Mouse (Mus musculus): Measurements from ENCODE around the gene Gm44596. TPM values are rescaled to one million over a fixed set of nuclear protein-coding genes. Genes with fewer than 3 reads are reported as not detected.
"Not testable (repeated sequence)": the region's sequence is repeated elsewhere in the genome, so short reads cannot be mapped to it uniquely, and the experiment has no call there.

Gene Gm44596
- total RNA-seq, 2 experiments from 2014 or later = not detected

DNA sequence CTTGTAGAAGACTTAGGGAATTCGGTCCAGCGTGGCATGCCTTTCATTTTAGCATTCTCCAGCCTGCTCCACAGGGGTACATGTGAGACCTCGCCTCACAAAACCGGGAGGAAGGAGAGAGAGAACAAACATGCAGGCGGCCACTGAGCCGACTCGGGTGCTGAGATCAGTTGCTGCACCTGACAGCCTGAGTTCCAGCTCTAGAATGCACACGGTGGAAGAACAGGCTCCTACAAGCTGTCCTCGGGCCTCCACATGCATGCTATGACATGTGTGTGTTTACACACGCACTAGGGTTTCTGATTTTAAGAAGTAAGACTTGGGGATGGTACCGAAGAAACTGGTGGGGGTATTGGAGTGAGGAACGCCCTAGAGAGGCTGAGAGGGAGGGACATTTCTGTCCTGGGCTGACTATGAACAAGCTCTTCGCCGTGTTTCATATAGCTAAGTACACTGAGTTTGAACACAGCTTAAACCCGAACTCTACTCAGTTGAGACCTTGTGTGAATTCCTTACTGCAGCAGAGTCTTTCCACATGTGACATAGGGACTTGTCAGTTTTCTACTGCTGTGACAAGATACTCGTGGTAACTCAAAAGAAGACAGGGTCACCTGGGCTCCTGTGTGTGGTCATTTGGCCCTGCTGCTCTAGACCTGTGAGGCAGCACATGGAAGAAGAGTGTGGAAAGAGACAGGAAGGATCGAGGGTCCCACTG is 1.2 kb downstream of the Gm44596 start:
- no peak for ATAC-seq (replicated peaks; ENCODE audit: low FRiP score, poor library complexity, severe bottlenecking)

DNA sequence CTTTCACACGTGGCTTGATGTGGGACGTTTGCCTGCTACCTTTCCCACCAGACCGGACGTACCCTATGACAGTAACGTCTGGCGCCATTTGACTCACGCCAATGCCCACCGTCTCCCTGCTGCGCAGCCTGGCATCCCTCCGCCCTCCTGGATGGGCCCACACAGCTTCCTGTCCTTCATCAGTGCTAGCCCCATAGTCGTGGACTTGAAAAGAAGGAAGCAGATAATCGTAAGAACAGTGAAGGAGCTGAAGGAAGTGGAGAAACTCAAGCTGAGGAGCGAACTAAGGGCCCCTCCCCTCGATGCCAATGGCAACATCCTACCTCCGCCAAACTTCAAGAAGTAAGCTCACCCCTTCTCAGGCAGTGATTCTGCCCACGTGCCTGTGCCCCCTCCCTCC is 4.3 kb downstream of the Gm44596 start:
- no peak for ATAC-seq (replicated peaks; ENCODE audit: low FRiP score, poor library complexity, severe bottlenecking)

DNA sequence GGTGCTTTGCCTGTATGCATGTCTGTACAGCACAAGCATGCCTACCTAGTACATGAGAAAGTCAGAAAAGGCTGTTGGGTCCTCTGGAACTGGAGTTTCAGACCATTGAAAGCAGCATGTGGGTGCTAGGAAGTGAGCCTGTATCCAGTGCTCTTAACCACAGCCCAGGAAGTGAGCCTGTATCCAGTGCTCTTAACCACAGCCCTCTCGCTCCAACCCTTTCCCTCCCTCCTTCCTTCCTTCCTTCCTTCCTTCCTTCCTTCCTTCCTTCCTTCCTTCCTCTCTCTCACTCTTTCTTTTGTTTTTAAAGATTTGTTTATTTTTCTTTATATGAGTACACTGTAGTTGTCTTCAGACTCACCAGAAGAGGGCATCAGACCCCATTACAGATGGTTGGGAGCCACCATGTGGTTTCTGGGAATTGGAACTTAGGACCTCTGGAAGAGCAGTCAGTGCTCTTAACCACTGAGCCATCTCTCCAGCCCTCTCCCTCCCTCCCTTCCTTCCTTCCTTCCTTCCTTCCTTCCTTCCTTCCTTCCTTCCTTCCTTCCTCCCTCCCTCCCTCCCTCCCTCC is 5.4 kb downstream of the Gm44596 start:
- not testable (repeated sequence) for ATAC-seq (replicated peaks; ENCODE audit: low FRiP score, poor library complexity, severe bottlenecking)

DNA sequence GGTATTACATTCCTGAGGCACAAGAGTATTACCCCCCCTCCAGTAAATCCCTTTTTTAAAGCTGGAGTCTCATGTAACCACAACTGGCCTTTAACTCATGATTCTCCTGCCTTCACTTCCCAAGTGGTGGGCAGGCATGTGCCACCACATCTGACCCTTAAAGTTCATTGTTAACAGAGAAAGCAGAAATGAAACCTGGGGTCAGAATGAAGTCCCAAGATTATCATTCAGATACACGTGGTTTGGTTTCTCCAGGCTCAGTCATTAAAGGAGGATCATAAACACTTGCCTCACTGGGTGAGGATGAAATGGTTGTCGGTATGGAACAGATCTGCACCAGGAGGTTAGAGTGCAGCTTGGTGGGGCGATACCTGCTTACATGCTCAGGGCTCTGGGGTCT is 6.0 kb downstream of the Gm44596 start:
- ATAC-seq (replicated peaks; ENCODE audit: low FRiP score, poor library complexity, severe bottlenecking) = no peak

DNA sequence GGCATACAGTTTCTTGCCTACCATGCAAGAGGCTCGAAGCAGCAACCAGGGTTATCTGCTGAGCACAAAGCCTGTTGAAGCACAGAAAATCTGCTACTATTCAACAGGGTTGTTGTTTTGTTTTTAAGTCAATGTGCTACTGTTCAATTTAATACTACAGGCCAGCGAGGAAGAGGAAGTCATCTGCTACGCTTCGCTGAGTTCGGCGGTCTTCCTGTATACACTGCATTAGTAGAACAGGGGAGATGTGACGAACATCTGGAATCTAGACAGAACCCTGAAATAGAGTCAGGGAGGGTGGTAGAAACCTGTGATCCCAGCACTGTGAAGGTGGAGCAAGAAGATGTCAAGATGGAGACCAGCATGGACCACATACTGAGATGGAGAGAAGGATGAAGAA is 8.4 kb downstream of the Gm44596 start:
- ATAC-seq (replicated peaks; ENCODE audit: low FRiP score, poor library complexity, severe bottlenecking) = no peak

DNA sequence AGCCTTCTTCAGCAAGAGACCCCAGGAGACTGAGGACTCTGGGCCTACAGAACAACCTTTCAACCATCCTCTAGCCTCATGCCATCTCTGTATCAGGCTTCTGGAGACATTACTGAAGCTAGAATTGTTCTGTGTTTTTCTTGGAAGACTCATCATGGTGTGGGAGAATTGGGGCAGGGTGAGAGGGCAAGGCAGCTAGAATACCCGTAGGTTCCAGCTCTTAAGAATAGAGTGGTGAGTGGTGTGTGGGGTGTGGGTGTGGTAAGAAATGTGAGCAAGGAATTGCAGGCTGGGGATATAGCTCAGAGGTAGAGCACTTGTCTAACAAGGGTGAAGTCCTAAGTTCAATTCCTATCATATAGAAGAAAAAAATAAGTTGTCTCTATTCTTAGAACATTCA is 9.7 kb downstream of the Gm44596 start:
- ATAC-seq (replicated peaks; ENCODE audit: low FRiP score, poor library complexity, severe bottlenecking) = no peak

DNA sequence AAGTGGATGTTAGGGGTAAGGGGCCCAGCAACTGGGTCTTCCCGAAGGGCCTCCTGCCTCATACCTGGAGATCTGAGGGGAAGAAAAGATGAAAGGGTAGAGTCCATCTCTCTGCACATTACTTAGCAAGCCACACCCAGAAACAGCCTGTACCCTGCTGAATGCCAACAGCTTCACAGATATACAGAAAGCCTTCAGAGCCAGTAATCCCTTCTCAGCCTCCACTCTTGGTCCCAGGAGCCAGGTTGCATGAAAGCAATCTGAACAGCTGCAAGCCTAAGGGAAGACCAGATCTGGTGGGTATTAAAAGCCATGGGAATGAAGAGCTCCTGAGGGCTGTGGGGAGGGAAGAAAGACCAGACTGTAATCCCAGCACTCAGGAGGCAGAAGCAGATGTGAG is 13.9 kb downstream of the Gm44596 start:
- no peak for ATAC-seq (replicated peaks; ENCODE audit: low FRiP score, poor library complexity, severe bottlenecking)

DNA sequence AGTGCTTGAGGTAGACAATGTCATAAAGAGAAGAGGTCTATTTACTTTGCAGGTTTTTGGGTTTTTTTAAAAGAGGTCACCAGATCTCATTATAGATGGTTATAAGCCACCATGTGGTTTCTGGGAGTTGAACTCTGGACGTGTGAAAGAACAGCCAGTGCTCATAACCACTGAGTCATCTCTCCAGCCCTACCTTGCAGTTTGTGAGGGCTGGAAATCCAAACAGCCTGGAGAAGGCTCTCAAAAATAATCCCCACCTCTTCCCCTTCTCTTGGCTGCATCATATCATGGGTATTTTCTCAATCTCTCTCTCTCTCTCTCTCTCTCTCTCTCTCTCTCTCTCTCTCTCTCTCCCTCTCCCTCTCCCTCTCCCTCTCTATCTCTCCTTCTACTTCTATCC is 15.4 kb downstream of the Gm44596 start:
- ATAC-seq (replicated peaks; ENCODE audit: low FRiP score, poor library complexity, severe bottlenecking) = no peak

DNA sequence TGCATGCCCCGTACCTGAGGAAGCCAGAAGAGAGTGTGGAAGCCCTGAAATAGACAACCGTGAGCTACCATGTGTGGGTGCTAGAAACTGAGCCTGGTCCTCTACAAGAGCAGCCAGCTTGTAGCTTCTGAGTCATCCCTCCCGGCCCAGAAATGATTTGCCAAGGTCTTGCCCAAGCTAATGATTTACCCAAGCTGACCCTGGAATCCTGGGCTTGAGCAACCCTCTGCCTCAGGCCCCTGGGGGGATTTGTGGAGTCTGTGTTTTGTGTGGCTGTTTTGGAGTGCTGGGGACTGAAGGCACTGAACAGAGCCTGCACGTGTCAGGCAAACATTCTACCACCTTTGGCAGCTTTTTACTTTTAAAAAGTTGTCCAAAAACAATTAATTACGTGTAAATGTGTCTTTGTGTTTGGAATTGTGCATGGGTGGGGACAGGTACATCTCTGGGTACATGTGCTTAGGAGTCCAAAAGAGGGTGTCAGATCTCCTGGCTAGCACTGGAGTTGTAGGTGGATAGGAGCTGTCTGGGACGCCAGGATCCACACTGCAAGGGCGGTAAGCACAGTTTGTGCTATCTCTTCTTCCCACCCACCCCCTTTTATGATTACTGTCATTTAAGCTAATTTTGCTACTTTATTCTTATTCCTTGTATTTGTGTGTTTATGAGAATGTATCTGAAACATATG is 22.4 kb downstream of the Gm44596 start:
- no peak for ATAC-seq (replicated peaks; ENCODE audit: low FRiP score, poor library complexity, severe bottlenecking)

DNA sequence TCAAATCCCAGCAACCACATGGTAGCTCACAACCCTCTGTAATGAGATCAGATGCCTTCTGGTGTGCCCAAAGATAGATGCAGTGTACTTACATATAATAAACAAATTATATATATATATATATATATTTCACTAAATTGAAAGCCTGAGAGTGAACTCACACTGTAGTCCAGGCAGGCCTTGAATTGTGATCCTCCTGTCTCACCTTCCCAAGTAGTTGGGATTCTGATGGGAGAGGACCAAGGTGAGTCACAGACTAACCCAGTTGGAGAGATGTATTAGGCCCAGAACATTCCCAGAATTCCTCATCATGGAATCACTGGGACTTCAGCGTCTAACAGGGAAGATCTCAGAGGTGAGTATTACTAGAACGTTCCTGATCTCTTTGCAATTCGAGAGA is 23.7 kb downstream of the Gm44596 start, which contains the start of gene Nrip2:
Gene Nrip2 (plus strand): TSS at position 301 of the 400 bp plus-strand sequence.
- no peak for ATAC-seq (replicated peaks; ENCODE audit: low FRiP score, poor library complexity, severe bottlenecking)

DNA sequence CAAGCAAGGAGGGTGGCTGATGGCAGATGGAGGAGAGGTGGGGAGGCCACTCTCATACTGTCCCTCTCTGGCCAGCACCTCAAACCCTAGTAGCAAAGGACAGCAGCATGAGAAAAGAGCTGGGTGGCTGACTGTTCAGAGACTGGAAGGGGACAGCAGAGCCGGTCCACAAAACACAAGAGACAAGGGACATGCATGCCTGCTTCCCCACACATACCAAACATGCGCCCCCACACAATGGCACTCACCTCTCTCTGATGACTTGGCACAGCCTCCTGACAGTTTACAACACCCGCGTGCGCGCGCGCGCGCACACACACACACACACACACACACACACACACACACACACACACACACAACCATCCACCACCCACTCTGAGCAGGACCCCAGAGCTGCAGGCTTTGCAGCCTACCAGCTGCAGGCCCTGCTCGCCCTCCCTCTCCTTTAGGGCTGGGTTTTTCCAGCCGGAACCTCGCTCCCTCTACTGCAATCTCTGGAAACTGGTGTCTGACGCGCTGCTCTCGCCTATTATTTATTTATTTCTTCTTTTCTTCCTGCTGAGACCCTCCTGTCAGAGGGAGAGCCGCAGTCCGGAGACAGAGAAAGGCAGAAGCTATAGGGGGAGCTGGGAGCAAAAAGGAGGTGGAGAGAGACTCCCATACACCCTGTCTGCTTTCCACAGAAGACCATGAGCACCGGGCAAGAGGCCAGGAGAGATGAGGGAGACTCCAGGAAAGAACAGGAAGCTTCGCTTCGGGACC is 24.3 kb downstream of the Gm44596 start:
- ATAC-seq (replicated peaks; ENCODE audit: low FRiP score, poor library complexity, severe bottlenecking) = no peak

DNA sequence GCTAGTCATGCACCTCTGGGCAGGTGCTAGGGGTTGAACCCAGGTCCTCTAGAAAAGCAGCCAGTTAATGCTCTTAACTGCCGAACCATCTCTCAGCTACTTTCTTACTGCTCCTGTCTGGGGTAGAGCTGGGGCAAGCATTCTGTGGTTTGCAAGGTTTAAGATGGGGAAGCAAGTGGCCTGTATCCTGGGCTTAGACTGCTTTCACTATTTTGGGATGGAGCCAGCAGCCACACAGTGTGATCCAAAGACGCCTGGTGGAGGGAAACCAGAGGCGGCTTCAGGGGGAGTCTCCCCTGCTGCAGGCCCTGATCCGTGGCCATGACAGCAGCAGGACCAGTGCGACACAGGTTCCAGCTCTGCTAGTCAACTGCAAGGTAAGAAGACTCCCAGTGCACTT is 29.4 kb downstream of the Gm44596 start:
- no peak for ATAC-seq (replicated peaks; ENCODE audit: low FRiP score, poor library complexity, severe bottlenecking)

DNA sequence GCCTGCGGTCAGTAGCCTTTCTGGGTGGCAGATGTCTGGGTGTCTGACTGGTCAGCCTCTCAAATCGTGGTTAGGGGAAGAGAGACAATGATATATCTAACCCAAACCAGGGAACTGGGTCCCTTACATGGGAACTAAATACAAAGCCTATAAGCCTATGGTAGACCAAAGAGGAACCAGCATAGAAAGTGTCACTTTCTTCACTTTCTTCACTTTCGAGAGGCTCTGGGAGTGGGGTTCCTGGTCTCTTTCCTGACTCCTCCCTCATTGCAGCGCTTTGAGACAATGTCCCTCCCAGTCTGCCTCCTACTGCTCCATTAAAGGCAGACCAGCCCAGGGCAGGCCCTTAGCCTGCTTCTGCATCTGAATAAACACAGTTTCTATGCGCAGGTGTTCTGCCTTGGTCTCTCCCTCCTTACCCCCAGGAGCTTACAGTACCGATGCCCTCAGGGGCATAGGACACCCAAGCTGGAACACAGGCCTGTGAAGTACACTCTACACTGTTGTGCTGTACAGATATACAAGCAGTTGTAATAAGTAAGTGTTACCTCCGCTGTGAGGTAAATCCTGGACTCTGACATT is 33.3 kb downstream of the Gm44596 start:
- no peak for ATAC-seq (replicated peaks; ENCODE audit: low FRiP score, poor library complexity, severe bottlenecking)

DNA sequence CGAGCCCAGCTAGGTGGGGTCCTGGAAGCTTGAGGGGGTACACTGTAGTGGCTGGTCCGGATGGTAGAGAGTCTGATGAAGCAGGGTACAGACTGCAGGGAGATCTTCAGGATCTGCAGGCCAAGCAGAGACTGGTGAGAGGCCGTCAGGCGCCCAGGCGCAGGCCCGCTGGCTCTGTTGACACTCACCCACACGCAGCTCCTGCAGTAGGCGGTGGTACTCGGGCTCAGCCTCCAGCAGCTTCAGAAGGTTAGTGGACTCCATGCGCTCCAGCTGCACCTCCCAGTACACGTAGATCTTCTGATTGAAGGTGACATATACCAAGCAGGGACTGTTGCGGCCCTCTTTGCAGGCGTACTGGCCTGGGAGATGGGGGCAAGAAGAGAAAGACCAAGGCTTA is 35.0 kb downstream of the Gm44596 start:
- no peak for ATAC-seq (replicated peaks; ENCODE audit: low FRiP score, poor library complexity, severe bottlenecking)

DNA sequence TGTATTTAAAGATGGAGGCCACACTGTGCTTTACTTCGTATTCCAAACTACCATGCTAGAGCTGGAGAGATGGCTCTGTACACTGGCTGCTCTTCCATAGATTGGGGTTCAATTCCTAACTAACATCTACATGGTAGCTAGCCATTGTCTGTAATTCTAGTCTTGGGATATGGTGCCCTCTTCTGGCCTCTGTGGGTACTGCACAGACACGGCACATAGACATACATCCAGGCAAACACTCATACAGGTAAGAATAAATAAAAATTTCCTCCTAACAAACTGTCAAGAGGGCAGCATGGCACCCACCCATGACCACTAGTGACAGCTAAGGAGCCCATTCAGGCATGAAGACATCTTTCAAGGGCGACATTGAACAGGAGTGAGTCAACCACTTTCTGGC is 35.8 kb downstream of the Gm44596 start:
- ATAC-seq (replicated peaks; ENCODE audit: low FRiP score, poor library complexity, severe bottlenecking) = peak; percentile 71

DNA sequence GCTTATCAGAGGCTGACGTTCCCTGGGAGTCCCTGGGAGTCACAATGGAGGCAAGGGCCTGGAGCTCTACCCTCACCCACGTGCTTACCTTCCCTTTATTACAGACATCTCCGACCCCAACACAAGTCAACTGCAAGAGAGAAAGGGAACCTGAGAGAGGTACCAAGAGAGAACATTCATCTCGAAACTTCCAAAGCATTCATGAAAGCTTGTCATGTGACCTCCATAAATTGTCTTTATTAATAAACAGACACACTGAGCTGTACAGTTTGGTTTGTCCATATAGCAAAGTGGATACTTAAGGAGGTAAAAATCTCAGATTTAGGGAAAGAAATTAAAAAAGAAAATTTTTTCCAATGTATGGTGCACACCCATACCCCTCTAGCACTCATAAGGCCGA is 40.9 kb downstream of the Gm44596 start:
- ATAC-seq (replicated peaks; ENCODE audit: low FRiP score, poor library complexity, severe bottlenecking) = no peak

DNA sequence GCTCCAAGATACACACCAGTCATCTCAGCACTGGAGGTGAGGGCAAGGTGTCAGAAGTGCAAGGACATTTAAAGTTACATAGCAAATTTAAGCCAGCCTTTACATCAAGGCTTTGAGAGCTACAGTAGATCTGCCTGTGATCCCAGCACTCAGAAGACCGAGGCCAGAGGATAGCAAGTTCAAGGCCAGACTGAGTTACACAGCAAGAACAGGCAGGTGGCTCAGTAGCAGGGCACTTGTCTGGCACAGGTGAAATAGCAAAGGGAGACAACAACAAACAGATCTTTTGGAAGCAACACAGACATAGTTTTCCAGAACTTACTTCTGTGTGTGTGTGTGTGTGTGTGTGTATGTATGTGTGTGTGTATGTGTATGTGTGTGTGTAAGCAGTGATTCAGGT is 42.8 kb downstream of the Gm44596 start:
- ATAC-seq (replicated peaks; ENCODE audit: low FRiP score, poor library complexity, severe bottlenecking) = no peak

DNA sequence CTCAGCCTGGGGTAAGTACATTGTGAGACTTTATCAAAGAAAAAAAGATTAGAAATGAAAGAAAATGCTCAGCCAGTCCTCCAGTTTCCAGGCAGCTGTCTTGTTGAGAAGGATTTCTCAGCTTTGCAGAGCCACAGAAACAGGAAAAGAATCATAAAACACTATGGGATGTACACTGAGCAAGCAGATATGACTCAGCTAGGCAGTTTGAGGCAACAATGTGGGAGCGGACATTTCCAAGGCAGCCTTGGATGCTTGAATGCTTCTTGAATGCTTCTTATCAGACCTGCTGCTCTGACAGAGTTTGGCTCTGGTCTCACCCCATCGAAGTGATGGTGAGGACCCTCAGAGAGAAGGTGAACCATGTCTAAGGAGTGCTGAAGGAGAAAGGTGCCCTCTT is 45.7 kb downstream of the Gm44596 start:
- ATAC-seq (replicated peaks; ENCODE audit: low FRiP score, poor library complexity, severe bottlenecking) = no peak

DNA sequence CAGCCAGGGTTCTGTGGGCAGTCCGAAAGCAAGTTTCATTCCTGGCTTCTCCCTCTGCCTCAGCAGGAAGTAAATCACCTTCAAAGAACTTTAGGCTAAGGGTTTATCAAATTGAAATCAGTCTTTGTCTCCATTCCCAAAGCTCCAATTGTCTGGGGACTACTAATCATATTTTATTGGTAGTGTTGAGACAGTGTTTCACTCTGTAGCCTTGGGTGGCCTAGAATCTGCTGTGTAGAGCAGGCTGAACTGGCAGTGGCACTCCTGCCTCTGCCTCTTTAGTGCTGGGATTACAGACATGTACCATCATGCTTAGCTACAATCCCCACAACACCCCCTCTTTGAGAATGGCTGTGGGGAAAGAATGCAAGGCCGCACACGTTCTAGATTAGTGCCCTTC is 46.2 kb downstream of the Gm44596 start:
- no peak for ATAC-seq (replicated peaks; ENCODE audit: low FRiP score, poor library complexity, severe bottlenecking)

All from erythroblast, adult 5-6 weeks (primary cell).